17 mouse cellular contexts compared by ENCODE assay signal in genomic region chr1:108339827-108340226, GRCm38 (mm10).
"Had no signal": no experiment of that assay in that cellular context is flagged by ENCODE, and none has a peak within 500 bp of the region (broad histone marks: within the 10 kb centered on the region; RNA-seq: fewer than 3 reads in every experiment).

No protein-coding gene starts in this region.

- H3K4me2 ChIP-seq: liver, embryonic 15.5 days; lung, embryonic 15.5 days; midbrain, embryonic 12.5 days; midbrain, embryonic 15.5 days; stomach, embryonic 15.5 days had no signal

- H3K36me3 ChIP-seq: liver, embryonic 15.5 days; lung, embryonic 15.5 days; midbrain, embryonic 12.5 days; midbrain, embryonic 15.5 days; stomach, embryonic 15.5 days had no signal

- H3K4me1 ChIP-seq: liver, embryonic 15.5 days; lung, embryonic 15.5 days; megakaryocyte, embryonic 14.5 days; midbrain, embryonic 12.5 days; midbrain, embryonic 15.5 days; stomach, embryonic 15.5 days had no signal

- DNase-seq: liver, postnatal 0 days; lung, adult 2 months; lung, postnatal 14 days; lung, postnatal 36 days; right cerebral cortex, postnatal 14 days; thymus, adult 2 months; thymus, postnatal 25 days; thymus, postnatal 4 days had no signal

- H3K9ac ChIP-seq: liver, embryonic 15.5 days; liver, postnatal 0 days; lung, embryonic 15.5 days; midbrain, embryonic 12.5 days; midbrain, embryonic 15.5 days; stomach, embryonic 15.5 days had no signal

- H3K9me3 ChIP-seq: liver, embryonic 15.5 days; lung, embryonic 15.5 days; megakaryocyte, embryonic 14.5 days; midbrain, embryonic 12.5 days; midbrain, embryonic 15.5 days; stomach, embryonic 15.5 days had no signal

- ATAC-seq: liver, postnatal 0 days; lung, postnatal 0 days; midbrain, embryonic 15.5 days had no signal

- H3K27ac ChIP-seq: liver, embryonic 15.5 days; lung, embryonic 15.5 days; macrophage; midbrain, embryonic 12.5 days; midbrain, embryonic 15.5 days; stomach, embryonic 15.5 days; stomach, postnatal 0 days had no signal

- H3K4me3 ChIP-seq: liver, embryonic 15.5 days; lung, embryonic 15.5 days; megakaryocyte, embryonic 14.5 days; midbrain, embryonic 12.5 days; midbrain, embryonic 15.5 days; stomach, embryonic 15.5 days had no signal

- H3K27me3 ChIP-seq: liver, embryonic 15.5 days; lung, embryonic 15.5 days; megakaryocyte, embryonic 14.5 days; midbrain, embryonic 12.5 days; midbrain, embryonic 15.5 days; stomach, embryonic 15.5 days had no signal
